Mouse (Mus musculus) midbrain, embryonic 14.5 days (tissue): ENCODE data around the gene Med12. TPM values are rescaled to one million over a fixed set of nuclear protein-coding genes. Genes with fewer than 3 reads are reported as not detected.

Experiments used
- ATAC-seq: fragments of 200-750 bp; cut with Nextera tagmentation; 2 replicates; pipeline ENCODE4 v1.8.0; 2017; ENCODE audit warnings: moderate number of reproducible peaks, moderate library complexity; ENCODE audit not compliant: low FRiP score, low TSS enrichment
- DNase-seq: peaks from one replicate; pipeline ENCODE4 v3.0.0-alpha.2; 2015
- H3K27ac ChIP-seq: fragments of 300-500 bp; sonication (generic); replicated peaks from 2 replicates; pipeline ENCODE4 v1.5.1; 2014; ENCODE audit warnings: mild to moderate bottlenecking, low read depth, low read length, moderate library complexity
- H3K27me3 ChIP-seq: fragments of 300-500 bp; sonication (generic); 2 replicates; pipeline ENCODE4 v1.6.1; 2014; ENCODE audit warnings: low read length, control low read depth, mixed read lengths; ENCODE audit not compliant: control insufficient read depth, insufficient read depth
- H3K36me3 ChIP-seq: fragments of 300-500 bp; sonication (generic); 2 replicates; pipeline ENCODE4 v1.6.1; 2014; ENCODE audit warnings: low read length, control low read depth; ENCODE audit not compliant: control insufficient read depth, insufficient read depth
- H3K4me1 ChIP-seq: fragments of 300-500 bp; sonication (generic); 2 replicates; pipeline ENCODE4 v1.6.1; 2014; ENCODE audit warnings: mild to moderate bottlenecking, antibody characterized with exemption, low read length, control low read depth; ENCODE audit not compliant: control insufficient read depth, insufficient read depth
- H3K4me2 ChIP-seq: fragments of 300-500 bp; sonication (generic); 2 replicates; pipeline ENCODE4 v1.6.1; 2014; ENCODE audit warnings: mild to moderate bottlenecking, low read length, moderate library complexity
- H3K4me3 ChIP-seq: fragments of 300-500 bp; sonication (generic); replicated peaks from 2 replicates; pipeline ENCODE4 v1.5.1; 2014; ENCODE audit warnings: low read depth, low read length
- H3K9ac ChIP-seq: fragments of 300-500 bp; sonication (generic); replicated peaks from 2 replicates; pipeline ENCODE4 v1.6.1; 2014; ENCODE audit warnings: mild to moderate bottlenecking, low read length, moderate library complexity
- H3K9me3 ChIP-seq: fragments of 300-500 bp; sonication (generic); 2 replicates; pipeline ENCODE4 v1.6.1; 2016; ENCODE audit warnings: low read length, control low read depth, mixed read lengths; ENCODE audit not compliant: control insufficient read depth
- WGBS: fragments of 180-500 bp; shearing (Covaris S2); extraction: QIAGEN DNeasy Blood & Tissue Kit; methylation state at CpG from one replicate; pipeline ENCODE4 v1.1.7; 2014; 5-methylcytosine and 5-hydroxymethylcytosine counted together
- polyA plus RNA-seq: library from polyadenylated mRNA; unstranded; fragments of >200 nt; fragmentation: Nextera tagmentation; extraction: Ambion mirVana; gene quantifications from 2 replicates; pipeline ENCODE4 v1.2.1, GENCODE M21; 2014

Gene Med12
- polyA plus RNA-seq, result 30.6 and 33.0 TPM in 2 replicates

DNA sequence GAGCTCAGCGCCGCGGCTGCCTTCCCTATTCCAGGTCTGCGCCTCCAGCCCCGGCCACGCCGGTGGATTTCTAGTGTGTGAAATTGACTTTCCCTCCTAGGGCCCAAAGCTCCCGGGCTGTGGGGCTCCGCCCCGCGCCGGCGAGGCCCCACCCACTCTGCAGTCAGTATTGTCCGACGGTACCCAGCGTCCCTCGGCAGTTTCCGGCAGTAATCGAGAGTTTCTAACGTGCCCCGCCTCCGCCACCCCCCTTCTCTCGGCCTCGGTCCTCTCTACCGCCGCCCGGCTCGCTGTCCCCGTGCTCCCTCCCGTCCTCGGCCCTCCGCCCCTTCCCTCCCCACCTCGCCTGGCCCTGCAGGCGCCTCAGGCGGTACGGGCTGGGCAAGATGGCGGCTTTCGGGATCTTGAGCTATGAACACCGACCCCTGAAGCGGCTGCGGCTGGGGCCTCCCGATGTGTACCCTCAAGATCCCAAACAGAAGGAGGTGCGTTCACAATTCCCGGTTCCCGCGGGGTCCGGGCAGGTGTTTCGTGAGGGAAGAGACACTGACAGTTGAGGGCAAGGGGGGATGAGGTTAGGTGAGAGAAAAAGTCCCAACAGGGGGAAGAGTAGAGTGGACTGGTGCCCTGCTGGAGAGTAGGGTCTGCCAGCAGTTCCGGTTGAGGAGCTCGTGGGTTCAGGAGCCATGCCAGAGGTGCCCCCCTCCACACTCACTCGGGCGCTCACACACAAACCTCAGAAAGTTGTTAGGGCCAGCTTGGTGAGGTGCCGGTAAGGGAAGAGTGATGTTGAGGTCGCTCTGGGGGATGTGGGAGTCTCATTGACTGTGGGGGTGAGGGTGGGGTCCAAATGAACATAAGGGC, at the start of gene Med12:
Gene Med12, plus strand, starts transcription at position 156 of the 864 bp plus-strand sequence.
- ATAC-seq (peak; percentile 96), DNase-seq (peak; percentile 91)
- H3K9me3 ChIP-seq, result no peaks in the 10 kb centered on the region
- peak within 1 kb of the TSS; percentile 72 for H3K27ac ChIP-seq
- peaks cover 8% of the 10 kb centered on the region for H3K36me3 ChIP-seq
- 24% methylated on average over 54 of the region's 54 CpGs for WGBS
- H3K4me1 ChIP-seq, result no peaks in the 10 kb centered on the region
- H3K9ac ChIP-seq, result peak within 1 kb of the TSS; percentile 59
- H3K4me3 ChIP-seq, result peak within 1 kb of the TSS; percentile 52
- H3K27me3 ChIP-seq, result no peaks in the 10 kb centered on the region
- H3K4me2 ChIP-seq, result peak within 1 kb of the TSS; percentile 55

DNA sequence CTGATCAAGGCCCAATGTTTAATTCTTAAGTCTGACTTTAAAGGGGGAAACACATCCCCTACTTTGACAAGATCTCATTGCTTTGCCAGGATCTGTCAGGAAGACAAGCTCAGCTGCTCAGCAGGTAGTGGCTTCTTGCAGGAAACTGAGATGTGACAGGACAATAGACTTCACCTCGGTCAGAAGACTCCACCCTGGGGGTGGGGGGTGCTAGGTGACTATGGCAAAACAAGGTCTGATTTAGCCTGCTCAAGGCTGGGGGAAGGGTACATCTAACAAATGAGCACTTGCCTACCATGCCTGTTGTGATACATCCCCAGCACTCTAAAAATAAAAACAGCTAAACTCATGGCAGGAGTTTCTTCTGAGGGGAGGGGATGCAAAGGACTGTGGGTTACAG, 28.8 kb upstream of the Med12 start:
- Histone ChIP-seq H3K36me3 (no peaks in the 10 kb centered on the region), H3K9me3 (no peaks in the 10 kb centered on the region), H3K4me2 (no peak overlapping the region), H3K4me1 (no peaks in the 10 kb centered on the region), H3K27me3 (no peaks in the 10 kb centered on the region), H3K27ac (no peak overlapping the region), H3K9ac (no peak overlapping the region), H3K4me3 (no peak overlapping the region)
- ATAC-seq (no peak), DNase-seq (no peak)
- 17% methylated on average over 1 of the region's 1 CpGs for WGBS

DNA sequence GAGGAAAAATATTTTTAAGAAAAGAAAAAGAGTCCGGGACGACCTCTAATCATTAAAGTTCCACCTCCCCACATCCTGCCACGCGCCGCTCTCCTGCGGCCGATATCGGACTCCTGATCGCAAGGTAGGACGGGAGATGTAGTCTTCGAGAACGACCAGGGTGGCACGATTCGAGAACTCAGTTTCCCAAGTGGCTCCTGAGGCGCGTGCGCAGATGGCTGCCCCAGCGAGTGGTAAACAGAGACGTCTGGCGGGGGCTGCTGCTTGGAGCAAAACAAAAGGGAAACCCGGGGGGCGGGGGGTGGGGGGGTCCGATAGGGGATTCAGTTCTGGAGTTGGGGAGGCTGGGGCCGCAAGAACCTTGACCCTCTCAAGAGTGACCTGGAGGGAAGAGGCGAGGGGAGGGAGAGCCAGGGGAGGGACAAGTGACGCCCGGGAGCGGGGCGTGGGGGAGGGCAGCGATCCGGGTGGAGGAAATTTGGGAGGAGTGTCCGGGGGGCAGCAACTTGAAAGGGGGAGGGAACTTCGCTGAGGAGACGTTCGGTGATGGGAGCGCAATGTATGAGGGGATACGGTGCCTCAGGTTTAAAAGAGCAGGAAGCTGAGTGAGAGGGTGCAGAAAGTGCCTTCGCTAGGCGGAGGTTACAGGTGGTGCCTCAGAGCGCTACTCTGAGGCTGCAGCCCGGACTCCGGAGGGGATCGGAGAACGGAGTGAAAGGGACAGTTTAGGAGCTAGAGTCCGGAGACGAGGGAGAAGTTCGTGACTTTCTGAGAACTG, 19.7 kb upstream of the Med12 start, which contains the start of gene Foxo4:
Gene Foxo4, plus strand, starts transcription at position 577 of the 778 bp plus-strand sequence.
- Histone ChIP-seq H3K9ac (peak within 1 kb of the TSS; percentile 20), H3K36me3 (no peaks in the 10 kb centered on the region), H3K9me3 (no peaks in the 10 kb centered on the region), H3K4me1 (no peaks in the 10 kb centered on the region), H3K27ac (no peak within 1 kb of the TSS), H3K27me3 (no peaks in the 10 kb centered on the region), H3K4me2 (peak within 1 kb of the TSS; percentile 70), H3K4me3 (peak within 1 kb of the TSS; percentile 47)
- DNase-seq (peak; percentile 93), ATAC-seq (peak; percentile 92)
- WGBS, result 26% methylated on average over 44 of the region's 47 CpGs

DNA sequence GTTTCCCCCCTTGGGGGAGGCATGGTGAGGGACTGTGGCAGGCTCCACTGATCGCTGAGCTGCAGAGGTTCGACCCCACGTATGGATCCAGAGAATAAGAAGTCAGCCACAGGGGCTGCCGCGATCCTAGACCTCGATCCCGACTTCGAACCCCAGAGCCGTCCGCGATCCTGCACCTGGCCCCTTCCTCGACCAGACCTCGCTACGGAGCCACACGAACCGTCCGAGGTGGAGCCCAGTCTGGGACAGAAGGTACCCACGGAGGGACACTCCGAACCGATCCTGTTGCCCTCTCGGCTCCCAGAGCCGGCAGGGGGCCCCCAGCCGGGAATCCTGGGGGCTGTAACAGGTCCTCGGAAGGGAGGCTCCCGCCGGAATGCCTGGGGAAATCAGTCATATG, 19.1 kb upstream of the Med12 start:
- peak; percentile 25; the same call in 1 of the 2 replicates for ATAC-seq
- no peaks in the 10 kb centered on the region for H3K36me3 ChIP-seq
- no peak overlapping the region for H3K27ac ChIP-seq
- WGBS, result 22% methylated on average over 26 of the region's 26 CpGs
- no peak for DNase-seq
- peak overlapping the region; percentile 20; the same call in 1 of the 2 replicates for H3K9ac ChIP-seq
- H3K9me3 ChIP-seq, result no peaks in the 10 kb centered on the region
- peak overlapping the region; percentile 47 for H3K4me3 ChIP-seq
- peak overlapping the region; percentile 70 for H3K4me2 ChIP-seq
- H3K4me1 ChIP-seq, result no peaks in the 10 kb centered on the region
- no peaks in the 10 kb centered on the region for H3K27me3 ChIP-seq

DNA sequence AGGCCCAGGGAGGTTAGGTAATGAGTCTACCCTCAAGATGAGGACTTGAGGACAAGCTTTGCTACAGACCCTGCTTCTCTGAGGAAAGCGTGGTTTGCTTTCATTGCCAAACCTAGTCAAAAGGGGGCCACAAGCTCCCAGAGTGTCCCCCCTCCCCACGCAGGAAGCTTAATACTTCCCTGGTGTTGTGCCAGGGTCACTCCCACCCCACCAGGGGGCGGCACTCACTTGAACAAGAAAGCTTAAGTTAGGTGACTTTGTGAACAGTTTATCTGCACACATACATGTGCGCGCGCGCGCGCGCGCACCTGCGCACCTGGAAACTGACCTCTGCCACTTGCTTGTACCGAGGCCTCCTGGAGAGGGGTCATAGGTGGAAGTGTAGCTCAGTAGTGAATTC, 17.2 kb upstream of the Med12 start:
- ATAC-seq (no peak), DNase-seq (peak; percentile 3)
- Histone ChIP-seq H3K27ac (no peak overlapping the region), H3K4me1 (no peaks in the 10 kb centered on the region), H3K9ac (no peak overlapping the region), H3K4me3 (no peak overlapping the region), H3K9me3 (no peaks in the 10 kb centered on the region), H3K27me3 (no peaks in the 10 kb centered on the region), H3K36me3 (no peaks in the 10 kb centered on the region), H3K4me2 (no peak overlapping the region)
- WGBS, result 88% methylated on average over 13 of the region's 13 CpGs

DNA sequence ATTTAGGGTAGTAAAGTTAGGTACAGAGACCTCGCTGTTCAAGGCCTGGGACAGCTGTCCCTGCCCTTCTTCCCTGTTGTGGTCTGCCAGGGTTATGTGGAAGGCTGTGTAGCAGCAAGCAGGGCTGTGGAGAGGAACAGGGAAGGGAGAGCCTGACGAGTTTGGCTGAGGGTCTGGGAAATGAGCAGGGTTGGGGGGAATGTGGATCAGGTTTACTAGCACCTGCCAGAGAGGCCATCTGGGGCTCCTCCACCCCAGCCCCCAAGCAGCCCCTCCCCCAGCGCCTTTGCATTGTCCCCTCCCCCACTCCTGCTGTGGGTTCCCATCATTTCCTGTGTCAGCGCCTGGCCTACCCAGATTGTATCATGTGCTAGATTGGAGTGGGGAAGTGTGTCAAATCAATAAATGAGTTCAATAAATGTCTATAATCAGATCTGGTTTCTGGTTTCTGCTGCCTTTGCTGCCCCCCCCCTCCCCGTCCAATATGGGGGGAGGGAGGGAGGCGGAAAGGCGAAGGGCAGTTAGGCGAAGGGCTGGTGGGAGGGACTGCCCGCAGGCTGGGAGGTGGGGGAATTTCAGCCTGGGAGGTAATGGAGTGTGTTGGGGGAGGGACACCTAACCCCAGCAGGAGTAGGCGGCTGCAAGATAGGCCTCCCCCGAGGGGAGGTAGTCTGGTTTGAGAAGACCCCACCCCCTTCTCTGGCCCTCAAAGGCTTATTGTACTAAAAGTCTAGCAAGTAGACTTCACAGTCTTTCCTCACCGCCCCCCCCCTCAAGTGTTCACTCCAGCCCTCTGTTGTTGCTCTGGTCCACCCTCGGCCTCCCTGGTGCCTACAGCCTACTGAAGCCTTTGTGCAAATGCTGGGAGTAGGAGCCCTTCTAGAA, 13.1 kb upstream of the Med12 start:
- ATAC-seq (peak; percentile 69), DNase-seq (peak; percentile 33)
- Histone ChIP-seq H3K4me1 (no peaks in the 10 kb centered on the region), H3K36me3 (no peaks in the 10 kb centered on the region), H3K27me3 (no peaks in the 10 kb centered on the region), H3K9me3 (no peaks in the 10 kb centered on the region), H3K4me2 (no peak overlapping the region), H3K27ac (peak overlapping the region; percentile 63), H3K9ac (no peak overlapping the region), H3K4me3 (no peak overlapping the region)
- WGBS, result 38% methylated on average over 13 of the region's 13 CpGs

DNA sequence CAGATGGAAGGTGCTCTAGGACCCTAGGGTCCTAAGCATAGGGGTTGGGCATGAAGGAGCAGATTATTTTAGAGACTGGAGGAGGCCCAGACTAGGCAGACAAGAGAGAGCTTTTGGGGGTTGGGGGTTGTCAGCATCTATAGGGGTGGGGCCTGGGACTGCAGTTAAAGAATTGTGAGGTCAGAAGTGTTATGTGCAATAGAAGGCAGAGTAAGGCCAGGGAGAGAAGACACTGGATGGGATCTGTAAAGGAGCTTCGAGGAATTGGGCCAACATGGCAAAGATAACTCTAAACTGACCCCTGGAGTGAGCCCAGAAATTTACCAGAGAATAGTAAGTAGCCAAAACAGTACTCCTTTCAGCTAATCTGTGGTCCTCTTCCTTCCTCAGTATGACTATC, 9.9 kb upstream of the Med12 start, which contains the start of gene Gm614:
Gene Gm614, minus strand, starts transcription at position 101 of the 400 bp plus-strand sequence.
- no peaks in the 10 kb centered on the region for H3K36me3 ChIP-seq
- DNase-seq (no peak), ATAC-seq (no peak)
- H3K27me3 ChIP-seq, result no peaks in the 10 kb centered on the region
- no peak within 1 kb of the TSS for H3K9ac ChIP-seq
- H3K9me3 ChIP-seq, result no peaks in the 10 kb centered on the region
- no peaks in the 10 kb centered on the region for H3K4me1 ChIP-seq
- no peak within 1 kb of the TSS for H3K27ac ChIP-seq
- WGBS, result 82% methylated on average over 1 of the region's 1 CpGs
- H3K4me2 ChIP-seq, result no peak within 1 kb of the TSS
- no peak within 1 kb of the TSS for H3K4me3 ChIP-seq

DNA sequence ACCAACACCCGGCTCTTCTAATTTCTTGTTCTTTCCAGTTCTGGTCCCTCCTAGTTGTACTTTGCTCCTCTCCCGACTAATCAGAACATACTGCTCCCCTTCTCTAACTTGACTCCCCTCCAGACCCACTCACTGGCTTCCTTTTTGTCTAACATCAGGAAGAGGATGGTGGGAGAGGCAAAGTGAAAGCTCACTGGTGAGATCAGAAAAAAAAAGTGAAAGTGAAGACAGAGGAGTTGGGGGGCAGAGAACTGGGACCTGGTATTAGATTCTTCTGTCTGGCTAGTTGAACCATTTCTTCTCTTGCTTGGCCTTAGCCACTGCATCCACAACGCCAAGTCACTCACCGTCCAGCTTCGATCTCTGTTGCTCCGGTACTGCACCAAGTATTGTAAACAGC, 7.2 kb upstream of the Med12 start:
- no peak overlapping the region for H3K4me3 ChIP-seq
- H3K4me1 ChIP-seq, result no peaks in the 10 kb centered on the region
- no peak overlapping the region for H3K4me2 ChIP-seq
- H3K9ac ChIP-seq, result no peak overlapping the region
- DNase-seq (no peak), ATAC-seq (no peak)
- no peaks in the 10 kb centered on the region for H3K27me3 ChIP-seq
- WGBS, result 97% methylated on average over 6 of the region's 6 CpGs
- H3K36me3 ChIP-seq, result no peaks in the 10 kb centered on the region
- no peak overlapping the region for H3K27ac ChIP-seq
- H3K9me3 ChIP-seq, result no peaks in the 10 kb centered on the region
